Mouse (Mus musculus): ENCODE data around the gene Rnf217.

- no peak for TF ChIP-seq CTCF (IDR thresholded peaks at IDR 0.05; ENCODE audit: low read depth)
- TF ChIP-seq EP300 (IDR thresholded peaks at IDR 0.05; ENCODE audit: low read depth): no peak
Observed at GRCm38 (mm10) chr10:31632005-31632404, 23.0 kb upstream of the Rnf217 start.
